Mouse (Mus musculus) embryonic facial prominence, embryonic 13.5 days (tissue): ENCODE measurements at regions not wholly inside any gene's neighbourhood (a gene's known extent, or its start where the extent isn't known, plus 50 kb on each side); places are given as distances from the start of the nearest gene placed in this dataset.

Experiments used
- ATAC-seq: fragments of 200-750 bp; cut with Nextera tagmentation; 2 replicates; pipeline ENCODE4 v1.8.0; 2017; ENCODE audit warnings: low read depth; ENCODE audit not compliant: insufficient number of reproducible peaks, insufficient read depth, low FRiP score, low TSS enrichment
- H3K27ac ChIP-seq: fragments of 300-500 bp; sonication (generic); 2 replicates; pipeline ENCODE4 v1.5.1; 2015; ENCODE audit warnings: moderate library complexity, mild to moderate bottlenecking, inconsistent platforms
- H3K27me3 ChIP-seq: fragments of 300-500 bp; sonication (generic); 2 replicates; pipeline ENCODE4 v1.6.1; 2015; ENCODE audit warnings: mild to moderate bottlenecking, inconsistent platforms
- H3K36me3 ChIP-seq: fragments of 300-500 bp; sonication (generic); 2 replicates; pipeline ENCODE4 v1.6.1; 2015; ENCODE audit warnings: mild to moderate bottlenecking, inconsistent platforms
- H3K4me1 ChIP-seq: fragments of 300-500 bp; sonication (generic); 2 replicates; pipeline ENCODE4 v1.6.1; 2015; ENCODE audit warnings: inconsistent platforms
- H3K4me2 ChIP-seq: fragments of 300-500 bp; sonication (generic); 2 replicates; pipeline ENCODE4 v1.6.1; 2015; ENCODE audit warnings: moderate library complexity, mild to moderate bottlenecking, inconsistent platforms
- H3K4me3 ChIP-seq: fragments of 300-500 bp; sonication (generic); 2 replicates; pipeline ENCODE4 v1.5.1; 2015; ENCODE audit warnings: mild to moderate bottlenecking, inconsistent platforms
- H3K9ac ChIP-seq: fragments of 300-500 bp; sonication (generic); 2 replicates; pipeline ENCODE4 v1.6.1; 2015; ENCODE audit warnings: mild to moderate bottlenecking, inconsistent platforms
- H3K9me3 ChIP-seq: fragments of 300-500 bp; sonication (generic); 2 replicates; pipeline ENCODE4 v1.6.1; 2016; ENCODE audit warnings: inconsistent platforms
- WGBS: fragments of 180-500 bp; shearing (Covaris S2); methylation state at CpG from one replicate; pipeline ENCODE4 v1.1.7; 2015; ENCODE audit warnings: mixed read lengths; 5-methylcytosine and 5-hydroxymethylcytosine counted together

DNA sequence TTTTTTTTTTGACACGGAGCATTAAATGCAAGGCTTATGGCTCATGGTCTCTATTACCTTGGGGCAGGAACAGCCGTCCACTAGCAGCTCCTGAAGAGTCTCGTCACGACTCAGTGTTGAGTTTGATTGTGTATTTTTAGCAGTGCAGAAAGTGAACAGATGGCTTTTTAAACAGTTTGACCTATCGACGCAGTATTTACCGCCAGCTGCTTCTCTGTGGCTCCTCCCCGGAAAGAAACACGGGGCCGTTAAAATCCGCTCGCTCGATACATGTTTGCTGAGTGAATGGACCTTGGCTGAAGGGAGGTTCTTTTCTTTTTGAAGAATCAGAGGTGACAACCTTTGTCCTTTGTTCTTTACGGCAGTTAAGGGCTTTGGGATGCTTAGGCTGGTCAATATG lies 401.3 kb upstream of the Kcnab2 start:
- Histone ChIP-seq H3K27me3 (no peaks in the 10 kb centered on the region), H3K9me3 (no peaks in the 10 kb centered on the region), H3K27ac (no peak overlapping the region), H3K4me1 (no peaks in the 10 kb centered on the region), H3K36me3 (no peaks in the 10 kb centered on the region), H3K4me2 (no peak overlapping the region), H3K9ac (no peak overlapping the region), H3K4me3 (no peak overlapping the region)
- no peak for ATAC-seq
- 86% methylated on average over 14 of the region's 14 CpGs for WGBS

GRCm38 (mm10) chr4:152878401-152878800 lies 400.7 kb upstream of the Kcnab2 start:
- Histone ChIP-seq H3K27me3 (no peaks in the 10 kb centered on the region), H3K9ac (no peak overlapping the region), H3K36me3 (no peaks in the 10 kb centered on the region), H3K4me2 (no peak overlapping the region), H3K4me1 (no peaks in the 10 kb centered on the region), H3K27ac (no peak overlapping the region), H3K4me3 (no peak overlapping the region), H3K9me3 (no peaks in the 10 kb centered on the region)
- WGBS = 84% methylated on average over 3 of the region's 3 CpGs
- no peak for ATAC-seq

- Histone ChIP-seq H3K9me3 (no peaks in the 10 kb centered on the region), H3K4me2 (no peak overlapping the region), H3K4me1 (no peaks in the 10 kb centered on the region), H3K27ac (no peak overlapping the region), H3K9ac (no peak overlapping the region), H3K36me3 (no peaks in the 10 kb centered on the region), H3K27me3 (no peaks in the 10 kb centered on the region), H3K4me3 (no peak overlapping the region)
- 86% methylated on average over 5 of the region's 5 CpGs for WGBS
- ATAC-seq = no peak
These were observed 392.4 kb upstream of the Kcnab2 start for GRCm38 (mm10) chr4:152870046-152870445.

DNA sequence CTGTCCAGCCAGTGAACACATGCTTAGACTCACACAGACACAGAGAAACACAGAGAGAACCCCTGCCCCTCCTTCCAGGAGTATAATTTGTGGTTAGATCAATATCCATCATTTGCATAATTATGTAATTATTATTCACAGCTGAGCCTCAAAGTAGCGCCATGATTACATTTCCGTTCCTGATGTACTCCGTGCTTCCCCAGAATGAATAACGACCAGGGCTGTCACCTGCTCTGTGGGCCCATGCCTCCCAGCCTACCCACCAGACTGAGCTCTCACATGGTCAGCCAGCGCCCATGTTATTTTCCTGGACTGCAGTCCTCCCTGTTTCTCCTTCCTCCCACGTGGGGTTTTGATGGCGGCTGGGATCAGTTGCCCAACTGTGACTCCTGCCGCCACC lies 388.2 kb upstream of the Kcnab2 start:
- Histone ChIP-seq H3K9ac (no peak overlapping the region), H3K4me1 (no peaks in the 10 kb centered on the region), H3K9me3 (no peaks in the 10 kb centered on the region), H3K4me3 (no peak overlapping the region), H3K36me3 (no peaks in the 10 kb centered on the region), H3K4me2 (no peak overlapping the region), H3K27me3 (0 out of 2 replicates have a peak, but pooled peaks cover 7% of the 10 kb centered on the region), H3K27ac (no peak overlapping the region)
- 87% methylated on average over 8 of the region's 8 CpGs for WGBS
- no peak for ATAC-seq

DNA sequence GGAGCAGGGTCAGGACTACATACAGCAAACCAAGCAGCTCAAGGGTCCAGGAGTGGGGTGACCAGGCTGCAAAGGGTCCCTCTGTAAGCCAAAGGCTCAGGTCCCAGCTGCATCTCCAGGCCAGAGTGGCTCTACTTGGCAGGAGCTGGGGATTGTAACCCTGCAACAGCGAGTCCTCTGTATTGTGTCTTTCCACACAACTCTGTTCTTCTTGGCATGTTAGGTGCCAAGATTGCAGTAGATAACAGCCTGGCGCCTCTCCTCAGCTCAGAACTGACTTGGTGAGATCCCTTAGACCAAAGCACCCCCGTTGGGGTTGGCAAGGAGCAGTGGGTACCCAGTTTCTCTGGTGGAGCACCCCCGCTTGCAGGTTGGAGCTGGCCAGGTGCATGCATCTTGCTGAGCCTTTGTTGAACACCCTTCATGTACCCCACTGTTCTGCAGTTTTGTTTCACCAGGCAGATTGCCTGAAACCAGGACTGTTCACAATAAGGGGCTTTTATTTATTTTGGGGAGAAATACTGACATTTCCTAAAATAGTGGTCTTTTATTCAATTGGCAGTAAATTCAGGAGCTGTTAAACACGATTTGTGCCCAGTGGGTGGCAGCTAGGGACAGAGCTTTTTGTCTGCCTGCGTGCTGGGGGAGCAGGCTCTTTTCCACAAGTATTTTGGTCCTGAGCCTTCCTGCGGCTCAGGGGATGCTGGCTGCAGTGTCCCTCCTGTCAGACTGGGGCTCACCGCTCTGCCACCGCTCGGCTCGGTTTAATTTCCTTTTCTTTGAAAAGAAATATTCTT lies 385.3 kb upstream of the Kcnab2 start:
- no peak overlapping the region for H3K9ac ChIP-seq
- H3K27me3 ChIP-seq = 0 out of 2 replicates have a peak, but pooled peaks cover 7% of the 10 kb centered on the region
- no peak overlapping the region for H3K4me3 ChIP-seq
- H3K4me2 ChIP-seq = no peak overlapping the region
- ATAC-seq = no peak
- no peaks in the 10 kb centered on the region for H3K36me3 ChIP-seq
- no peak overlapping the region for H3K27ac ChIP-seq
- no peaks in the 10 kb centered on the region for H3K4me1 ChIP-seq
- no peaks in the 10 kb centered on the region for H3K9me3 ChIP-seq
- WGBS = 47% methylated on average over 11 of the region's 11 CpGs

DNA sequence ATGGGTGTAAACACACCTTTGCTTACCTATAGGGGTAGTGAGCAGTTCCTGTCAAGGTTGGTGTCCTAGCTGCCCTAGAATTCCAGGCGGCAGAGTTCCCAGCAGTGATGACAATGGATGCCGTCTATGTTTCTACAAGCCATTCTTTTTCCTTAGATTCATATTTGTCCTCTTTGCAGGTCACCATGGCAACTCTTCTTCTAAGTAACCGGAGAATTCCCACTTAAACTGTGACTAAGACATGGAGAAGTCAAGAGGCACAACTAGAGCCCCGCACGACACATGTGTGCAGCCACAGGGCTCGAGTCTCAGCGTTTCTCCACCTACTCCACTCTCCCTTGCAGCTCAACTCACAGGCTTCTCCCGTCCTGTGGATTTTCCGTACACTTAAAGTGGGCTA lies 381.5 kb upstream of the Kcnab2 start:
- Histone ChIP-seq H3K9me3 (no peaks in the 10 kb centered on the region), H3K36me3 (no peaks in the 10 kb centered on the region), H3K4me2 (no peak overlapping the region), H3K27ac (no peak overlapping the region), H3K9ac (no peak overlapping the region), H3K4me1 (no peaks in the 10 kb centered on the region), H3K27me3 (0 out of 2 replicates have a peak, but pooled peaks cover 7% of the 10 kb centered on the region), H3K4me3 (no peak overlapping the region)
- WGBS = 82% methylated on average over 9 of the region's 9 CpGs
- ATAC-seq = no peak

DNA sequence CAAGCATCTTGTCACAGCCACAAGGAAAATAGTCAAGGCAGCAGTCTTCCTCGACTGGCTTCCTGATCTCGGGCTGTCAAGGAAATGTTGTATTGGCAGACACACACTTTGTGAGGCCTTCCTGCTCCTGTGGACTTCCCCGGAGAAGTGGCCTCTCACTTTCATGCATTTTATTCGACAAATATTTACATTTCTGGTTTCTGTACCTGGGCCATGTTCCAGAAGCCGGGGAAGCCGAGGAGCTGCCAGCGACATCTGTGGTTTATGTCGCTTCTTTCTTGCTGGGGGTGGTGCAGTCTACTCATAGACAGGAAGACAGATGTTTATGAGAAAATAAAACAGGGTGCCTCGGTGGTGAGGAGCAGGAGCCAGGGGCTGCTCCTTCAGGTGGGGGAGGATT lies 372.5 kb upstream of the Kcnab2 start:
- Histone ChIP-seq H3K4me1 (no peaks in the 10 kb centered on the region), H3K9me3 (no peaks in the 10 kb centered on the region), H3K4me2 (no peak overlapping the region), H3K27ac (no peak overlapping the region), H3K9ac (no peak overlapping the region), H3K27me3 (no peaks in the 10 kb centered on the region), H3K4me3 (no peak overlapping the region), H3K36me3 (no peaks in the 10 kb centered on the region)
- WGBS = 73% methylated on average over 9 of the region's 9 CpGs
- no peak for ATAC-seq

DNA sequence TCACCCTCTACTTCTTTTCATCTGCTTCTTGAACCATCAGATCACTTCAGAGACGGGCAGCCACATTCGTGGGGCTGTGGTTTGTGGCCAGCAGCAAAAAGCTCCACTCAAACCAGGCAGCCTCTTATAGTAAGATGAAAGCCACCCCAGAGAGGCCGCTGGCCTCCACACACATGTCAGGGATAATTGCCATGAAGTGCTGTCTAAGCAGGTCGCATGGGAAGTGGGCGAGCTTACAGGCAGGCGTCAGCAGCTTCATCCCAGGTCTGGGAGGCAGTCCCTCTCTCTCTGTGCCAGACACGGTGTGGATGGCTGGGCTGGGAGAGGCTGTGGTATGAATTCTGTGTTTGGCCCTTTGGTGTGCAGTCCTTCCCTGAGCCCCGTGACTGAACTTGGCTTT lies 358.4 kb upstream of the Kcnab2 start:
- no peaks in the 10 kb centered on the region for H3K36me3 ChIP-seq
- H3K27ac ChIP-seq = no peak overlapping the region
- no peak overlapping the region for H3K9ac ChIP-seq
- no peaks in the 10 kb centered on the region for H3K4me1 ChIP-seq
- no peak overlapping the region for H3K4me3 ChIP-seq
- H3K9me3 ChIP-seq = no peaks in the 10 kb centered on the region
- no peaks in the 10 kb centered on the region for H3K27me3 ChIP-seq
- H3K4me2 ChIP-seq = no peak overlapping the region
- no peak for ATAC-seq
- WGBS = 57% methylated on average over 8 of the region's 8 CpGs

GRCm38 (mm10) chr4:152834421-152835110 lies 356.9 kb upstream of the Kcnab2 start:
- no peaks in the 10 kb centered on the region for H3K27me3 ChIP-seq
- WGBS = 63% methylated on average over 11 of the region's 11 CpGs
- no peak overlapping the region for H3K4me2 ChIP-seq
- ATAC-seq = no peak
- no peaks in the 10 kb centered on the region for H3K4me1 ChIP-seq
- H3K36me3 ChIP-seq = no peaks in the 10 kb centered on the region
- H3K27ac ChIP-seq = no peak overlapping the region
- H3K9ac ChIP-seq = no peak overlapping the region
- H3K9me3 ChIP-seq = no peaks in the 10 kb centered on the region; the same call in 1 of the 2 replicates
- no peak overlapping the region for H3K4me3 ChIP-seq

DNA sequence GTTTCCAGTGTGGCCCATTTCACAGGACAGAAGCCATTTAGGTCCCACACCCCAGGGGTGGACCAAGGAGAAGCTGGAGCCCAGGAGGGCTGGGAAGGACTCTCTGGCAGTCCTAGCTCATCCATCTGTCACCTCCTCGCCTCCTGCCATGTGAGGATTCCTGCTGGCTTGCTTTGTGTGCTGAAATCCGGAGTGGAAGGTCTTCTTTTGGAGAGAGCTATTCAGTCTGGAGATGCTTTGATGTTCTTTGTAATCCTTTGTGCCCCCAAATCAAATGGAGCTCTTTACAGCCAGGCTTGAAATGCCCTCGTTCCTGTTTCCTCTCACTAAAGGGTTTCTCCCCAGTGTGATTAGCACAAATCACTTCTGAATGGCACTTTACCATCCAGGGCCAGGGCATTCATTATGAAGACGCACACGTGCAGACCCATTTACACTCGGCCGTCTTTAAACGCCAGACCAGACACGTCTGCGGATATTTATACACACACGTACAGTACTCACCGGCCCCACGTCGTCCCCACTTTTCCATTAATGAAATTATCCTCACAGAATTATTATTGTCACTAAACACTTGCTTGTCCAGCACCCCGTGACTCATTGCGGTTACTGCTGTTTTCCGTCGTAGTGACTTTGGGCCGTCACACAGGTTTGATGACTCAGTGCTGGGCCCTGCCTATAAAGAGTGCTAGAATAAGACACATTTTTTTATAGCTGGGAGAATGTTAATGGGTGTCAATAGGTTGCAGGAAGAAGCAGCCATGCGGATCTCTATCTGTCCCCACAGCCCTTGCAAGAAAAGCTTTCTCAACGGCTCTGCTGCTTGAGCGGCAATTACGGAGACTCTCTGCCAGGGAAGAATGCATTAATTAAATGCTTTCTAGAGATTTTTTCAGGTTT lies 356.0 kb upstream of the Kcnab2 start:
- WGBS = 57% methylated on average over 23 of the region's 23 CpGs
- H3K36me3 ChIP-seq = no peaks in the 10 kb centered on the region
- no peaks in the 10 kb centered on the region for H3K27me3 ChIP-seq
- no peaks in the 10 kb centered on the region for H3K4me1 ChIP-seq
- no peaks in the 10 kb centered on the region; the same call in 1 of the 2 replicates for H3K9me3 ChIP-seq
- no peak overlapping the region for H3K27ac ChIP-seq
- H3K9ac ChIP-seq = no peak overlapping the region
- H3K4me2 ChIP-seq = no peak overlapping the region
- no peak overlapping the region for H3K4me3 ChIP-seq
- ATAC-seq = no peak

DNA sequence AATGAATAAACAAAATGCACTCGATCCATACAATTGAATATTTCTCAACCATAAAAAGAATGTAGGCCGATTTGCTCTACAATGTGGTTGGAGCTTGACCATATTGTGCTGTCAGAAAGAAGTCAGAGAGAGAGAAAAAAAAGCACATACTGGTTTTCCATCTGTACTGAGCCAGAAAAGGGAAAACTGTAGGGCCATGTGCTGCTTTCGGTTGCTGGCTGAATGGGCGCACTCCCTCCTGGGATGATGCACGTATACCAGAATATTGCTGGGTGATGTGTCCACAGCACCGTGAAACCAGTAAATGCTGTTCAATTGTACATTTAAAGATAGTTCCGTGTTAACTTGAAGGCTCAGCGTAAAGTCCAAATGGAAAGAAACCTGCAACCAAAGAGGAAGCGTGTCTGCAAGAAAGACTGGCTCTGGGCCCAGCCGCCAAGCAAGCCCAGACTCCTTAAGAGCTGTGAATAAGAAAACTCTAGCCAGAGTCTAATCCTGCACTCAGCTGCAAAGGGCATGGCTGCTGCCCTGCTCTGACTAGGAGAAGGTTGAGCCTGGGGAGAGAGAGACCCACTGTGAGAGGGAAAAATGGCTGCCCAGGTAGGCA lies 355.2 kb upstream of the Kcnab2 start:
- H3K9ac ChIP-seq = no peak overlapping the region
- ATAC-seq = no peak
- H3K27ac ChIP-seq = no peak overlapping the region
- 87% methylated on average over 10 of the region's 10 CpGs for WGBS
- H3K36me3 ChIP-seq = no peaks in the 10 kb centered on the region
- peaks cover 4% of the 10 kb centered on the region for H3K9me3 ChIP-seq
- H3K4me1 ChIP-seq = no peaks in the 10 kb centered on the region
- H3K27me3 ChIP-seq = no peaks in the 10 kb centered on the region
- no peak overlapping the region for H3K4me2 ChIP-seq
- H3K4me3 ChIP-seq = no peak overlapping the region
